Mouse (Mus musculus) ES-E14 (cell line): Measurements from ENCODE around the gene Oxsr1.

Source experiments
- CHD2 ChIP-seq: IDR thresholded peaks from 2 replicates; pipeline ENCODE4 v1.6.1; 2014; ENCODE audit warnings: mild to moderate bottlenecking, low read depth, low read length, inconsistent platforms
- HCFC1 ChIP-seq: IDR thresholded peaks from 2 replicates; pipeline ENCODE4 v1.6.1; 2012; ENCODE audit warnings: low read length, inconsistent platforms, borderline replicate concordance; ENCODE audit not compliant: insufficient read depth
- MAFK ChIP-seq: IDR thresholded peaks from 2 replicates; pipeline ENCODE4 v1.6.1; 2014; ENCODE audit warnings: mild to moderate bottlenecking, low read depth, low read length, inconsistent platforms; ENCODE audit not compliant: insufficient read depth
- ZC3H11A ChIP-seq: IDR thresholded peaks from 2 replicates; pipeline ENCODE4 v1.6.1; 2012; ENCODE audit warnings: low read depth, mild to moderate bottlenecking, inconsistent platforms, low read length, borderline replicate concordance
- ZNF384 ChIP-seq: IDR thresholded peaks from 2 replicates; pipeline ENCODE4 v1.6.1; 2012; ENCODE audit warnings: low read depth, low read length, inconsistent platforms

DNA sequence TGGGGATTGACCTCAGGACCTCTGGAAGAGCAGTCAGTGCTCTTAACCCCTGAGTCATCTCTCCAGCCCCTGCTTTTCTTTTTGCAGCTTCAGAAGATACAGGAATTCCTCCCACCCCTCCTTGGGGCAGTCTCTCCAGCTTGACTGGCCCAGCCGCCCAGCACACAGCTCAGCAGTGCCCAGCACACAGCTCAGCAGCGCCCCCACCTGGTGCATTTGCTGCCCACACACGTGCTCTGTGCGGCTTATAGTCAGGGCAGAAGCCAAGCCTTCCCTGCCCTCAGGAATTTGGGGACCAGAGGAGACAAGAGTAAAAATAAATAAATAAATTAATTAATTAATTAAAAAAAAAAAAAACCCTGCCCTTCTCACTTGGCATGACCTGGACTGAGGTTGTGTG, 29.8 kb upstream of the Oxsr1 start:
- TF ChIP-seq CHD2 = no peak
- TF ChIP-seq MAFK = 0 out of 2 replicates have a peak, but pooled peaks have one; percentile 25
- no peak for TF ChIP-seq ZNF384
- TF ChIP-seq ZC3H11A = no peak
- no peak for TF ChIP-seq HCFC1
